In the genomic region with DNA sequence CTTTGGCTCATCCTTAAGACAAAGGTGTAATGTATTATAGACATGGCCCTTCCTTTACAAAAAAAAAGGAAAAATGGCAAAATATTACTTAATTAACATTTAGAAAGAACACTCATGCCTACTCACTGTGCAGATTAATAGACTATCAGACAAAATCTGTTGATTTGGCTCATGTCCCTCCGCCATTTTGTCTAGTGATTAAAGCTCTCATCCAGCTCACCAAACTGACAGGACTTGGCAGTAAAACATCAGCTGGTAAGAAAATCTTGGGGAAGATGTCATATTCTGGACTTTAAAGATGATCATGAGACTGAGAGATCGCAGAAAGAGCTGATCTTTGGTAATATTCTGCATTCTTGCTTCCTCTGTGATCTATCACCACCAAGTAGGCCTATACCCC, we compare ENCODE assay signal across 15 mouse cellular contexts.
"Had no signal": no experiment of that assay in that cellular context is flagged by ENCODE, and none has a peak within 500 bp of the region (broad histone marks: within the 10 kb centered on the region; RNA-seq: fewer than 3 reads in every experiment).

No protein-coding gene starts in this region.

- H3K4me3 ChIP-seq: liver, embryonic 13.5 days; lung, embryonic 15.5 days; midbrain, embryonic 15.5 days; myocyte; neural tube, embryonic 13.5 days; stomach, embryonic 15.5 days had no signal

- H3K4me1 ChIP-seq: liver, embryonic 13.5 days; lung, embryonic 15.5 days had no signal

- H3K27me3 ChIP-seq: liver, embryonic 13.5 days; lung, embryonic 15.5 days; midbrain, embryonic 15.5 days; neural tube, embryonic 13.5 days; stomach, embryonic 15.5 days had no signal

- H3K36me3 ChIP-seq: liver, embryonic 13.5 days; lung, embryonic 15.5 days; midbrain, embryonic 15.5 days; neural tube, embryonic 13.5 days; stomach, embryonic 15.5 days had no signal

- H3K4me2 ChIP-seq: liver, embryonic 13.5 days; lung, embryonic 15.5 days; midbrain, embryonic 15.5 days; neural tube, embryonic 13.5 days; stomach, embryonic 15.5 days had no signal

- H3K9me3 ChIP-seq: liver, embryonic 13.5 days; lung, embryonic 15.5 days; midbrain, embryonic 15.5 days; neural tube, embryonic 13.5 days; stomach, embryonic 15.5 days had no signal

- H3K27ac ChIP-seq: kidney, postnatal 0 days; liver, embryonic 13.5 days; lung, embryonic 15.5 days; macrophage; midbrain, embryonic 15.5 days; neural tube, embryonic 13.5 days; stomach, embryonic 15.5 days had no signal

- ATAC-seq: intestine, postnatal 0 days; midbrain, embryonic 15.5 days had no signal

- H3K9ac ChIP-seq: liver, embryonic 13.5 days; lung, embryonic 15.5 days; midbrain, embryonic 15.5 days; neural tube, embryonic 13.5 days; stomach, embryonic 15.5 days had no signal

- DNase-seq: kidney, adult 2 months; kidney, postnatal 25 days; liver, embryonic 13.5 days; lung, postnatal 14 days; right cerebral cortex, postnatal 25 days; spleen, adult 18-20 months; thymus, postnatal 25 days had no signal
